Mouse (Mus musculus) megakaryocyte, embryonic 14.5 days (primary cell): ENCODE measurements around the gene Stac. TPM values are rescaled to one million over a fixed set of nuclear protein-coding genes. Genes with fewer than 3 reads are reported as not detected.
A peak's percentile ranks its signal among the peaks of the same experiment; 100 is the strongest.

Experiments
- H3K27me3 ChIP-seq: replicated peaks from 2 replicates; pipeline ENCODE3; 2012; ENCODE audit warnings: inconsistent platforms
- H3K36me3 ChIP-seq: replicated peaks from 2 replicates; pipeline ENCODE3; 2012; ENCODE audit warnings: low read length, inconsistent platforms, mixed read lengths
- H3K4me1 ChIP-seq: 2 replicates; pipeline ENCODE4 v1.6.1; 2012; ENCODE audit warnings: inconsistent platforms
- H3K4me3 ChIP-seq: replicated peaks from 2 replicates; pipeline ENCODE3; 2012; ENCODE audit warnings: moderate library complexity, mild to moderate bottlenecking, inconsistent platforms
- H3K9me3 ChIP-seq: 2 replicates; pipeline ENCODE4 v1.6.1; 2012; ENCODE audit warnings: inconsistent platforms
- FLI1 ChIP-seq: IDR thresholded peaks from 2 replicates; pipeline ENCODE4 v1.6.1; 2012; ENCODE audit warnings: low read length, inconsistent platforms, mixed read lengths
- GATA1 ChIP-seq: IDR thresholded peaks from 3 replicates; pipeline ENCODE4 v1.6.1; 2012; ENCODE audit warnings: mixed read lengths, low read length, inconsistent platforms, borderline replicate concordance
- polyA plus RNA-seq: library from polyadenylated mRNA; stranded (reverse); fragments of >175 nt; gene quantifications from 2 replicates; pipeline ENCODE4 v1.2.3, GENCODE M21; 2012; ENCODE audit warnings: low replicate concordance; ENCODE audit not compliant: insufficient read depth

The Stac gene
- polyA plus RNA-seq, 1 experiment: not detected

DNA sequence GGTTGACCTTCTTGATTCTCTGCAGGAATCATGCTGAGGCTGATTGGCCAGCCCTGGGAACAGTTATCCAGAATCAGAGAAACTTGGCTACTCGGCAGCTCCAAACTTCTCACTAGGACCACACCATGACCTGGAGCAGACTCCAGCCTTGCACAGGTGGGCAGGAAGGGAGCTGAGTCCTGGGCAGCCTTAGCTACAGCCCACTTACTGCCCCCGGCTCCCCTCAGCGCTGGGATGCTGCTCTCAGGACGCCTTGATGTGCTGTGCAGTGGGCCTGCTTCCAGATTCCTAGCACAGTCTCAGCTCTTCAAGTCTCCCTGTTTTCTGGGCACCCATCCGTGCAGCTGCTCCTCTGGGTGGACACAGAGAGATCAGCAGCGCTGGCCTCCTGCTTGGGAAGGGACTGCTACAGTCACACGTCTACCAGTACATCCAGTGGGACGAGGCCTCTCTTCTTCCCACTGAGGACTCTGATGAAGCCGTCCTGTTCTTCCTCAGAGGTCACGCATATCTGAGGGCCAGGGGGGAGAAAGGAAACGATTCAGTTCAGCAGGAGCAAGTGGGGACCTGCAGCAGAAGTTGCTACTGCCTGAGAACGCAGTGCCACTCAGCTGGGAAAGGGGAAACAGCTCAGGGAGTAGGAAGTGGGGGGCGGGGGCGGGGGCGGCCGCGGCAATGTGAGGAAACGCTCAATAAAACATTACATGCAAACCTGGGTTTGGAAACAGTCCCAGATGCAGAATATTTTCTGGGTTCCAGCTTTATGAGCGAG lies 127.7 kb downstream of the Stac start:
- Histone ChIP-seq H3K9me3 (peaks cover 21% of the 10 kb centered on the region), H3K27me3 (peaks cover 1% of the 10 kb centered on the region), H3K36me3 (no peaks in the 10 kb centered on the region), H3K4me3 (peak overlapping the region; percentile 21), H3K4me1 (no peaks in the 10 kb centered on the region; the same call in 1 of the 2 replicates)
- TF ChIP-seq GATA1: no peak
- no peak for TF ChIP-seq FLI1

DNA sequence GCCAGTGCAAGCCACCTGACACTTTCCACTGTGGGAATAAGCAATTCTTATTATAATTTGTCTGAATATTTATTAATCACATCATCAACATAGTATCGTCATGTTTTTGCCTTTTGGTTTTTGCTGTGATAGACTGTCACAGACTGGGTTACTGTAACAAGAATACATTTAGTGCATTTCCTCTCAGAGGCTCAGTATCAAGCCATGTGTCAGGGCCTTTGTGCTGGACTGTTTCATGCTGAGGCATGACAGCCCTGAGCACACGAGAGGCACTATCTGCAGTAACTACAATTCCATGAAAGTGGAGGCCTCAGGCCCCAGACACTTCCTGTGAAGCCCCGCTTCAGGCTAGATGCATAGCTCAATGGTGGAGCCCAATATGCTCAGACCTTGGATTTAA lies 133.4 kb downstream of the Stac start:
- no peak overlapping the region for H3K4me3 ChIP-seq
- no peaks in the 10 kb centered on the region for H3K36me3 ChIP-seq
- TF ChIP-seq FLI1 (no peak), GATA1 (no peak)
- peaks cover 5% of the 10 kb centered on the region; the same call in 1 of the 2 replicates for H3K9me3 ChIP-seq
- no peaks in the 10 kb centered on the region for H3K27me3 ChIP-seq
- no peaks in the 10 kb centered on the region for H3K4me1 ChIP-seq

DNA sequence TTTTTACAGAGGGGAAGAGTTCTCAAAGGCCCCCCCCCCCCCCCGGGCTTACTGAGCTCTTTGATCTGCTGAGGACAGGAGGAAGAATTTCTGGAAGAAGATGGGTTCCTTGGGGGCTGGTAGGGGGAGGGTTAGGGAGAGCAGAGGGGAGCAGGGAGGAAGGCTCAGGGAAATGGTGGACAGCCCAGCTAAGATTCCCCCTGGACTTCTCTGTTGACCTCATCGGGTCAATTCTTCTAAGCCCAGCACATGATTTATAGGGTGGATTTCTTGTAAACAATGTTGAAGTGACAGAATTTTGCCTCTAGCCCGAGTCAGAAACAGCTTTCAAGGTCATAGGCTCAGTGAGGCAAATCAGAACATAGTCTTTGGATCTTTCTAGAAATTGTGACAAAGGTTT lies 137.3 kb downstream of the Stac start:
- no peak overlapping the region for H3K4me3 ChIP-seq
- H3K27me3 ChIP-seq: no peaks in the 10 kb centered on the region
- TF ChIP-seq FLI1 (no peak), GATA1 (no peak)
- H3K36me3 ChIP-seq: no peaks in the 10 kb centered on the region
- no peaks in the 10 kb centered on the region for H3K9me3 ChIP-seq
- H3K4me1 ChIP-seq: no peaks in the 10 kb centered on the region

DNA sequence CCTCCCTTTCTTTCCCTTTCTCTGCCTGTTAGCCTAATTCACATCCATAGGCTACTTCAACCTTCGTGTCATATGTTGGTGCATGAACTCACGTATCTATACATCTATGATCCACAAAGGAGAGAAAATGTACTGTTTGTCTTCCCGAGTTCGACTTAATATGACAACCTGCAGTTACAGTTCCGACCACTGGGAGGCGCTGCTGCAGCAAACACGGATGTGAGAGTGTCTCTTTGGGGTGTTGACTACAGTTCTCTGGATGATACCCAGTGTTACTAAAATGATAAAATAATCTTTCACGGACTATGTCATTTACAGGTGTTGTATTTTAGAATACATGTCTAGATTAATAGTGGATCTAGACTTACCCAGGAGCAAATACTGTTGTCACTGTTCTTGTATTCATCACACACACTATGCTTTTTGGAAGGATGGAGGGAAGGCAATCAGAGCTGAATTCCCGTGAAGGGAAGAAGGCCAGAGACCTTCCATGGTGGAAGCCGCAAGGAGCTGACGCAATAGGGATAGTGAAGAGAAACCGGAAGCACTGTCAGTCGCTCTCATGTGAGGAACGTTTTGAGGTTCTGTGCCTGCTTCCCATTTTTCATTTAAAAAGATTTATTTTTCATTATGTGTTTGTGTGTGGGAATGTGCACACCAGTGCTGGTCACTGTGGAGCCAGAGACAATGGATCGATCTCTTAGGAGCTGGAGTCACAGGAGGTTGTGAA lies 138.5 kb downstream of the Stac start:
- TF ChIP-seq FLI1 (no peak), GATA1 (no peak)
- H3K36me3 ChIP-seq: no peaks in the 10 kb centered on the region
- H3K27me3 ChIP-seq: no peaks in the 10 kb centered on the region
- H3K4me1 ChIP-seq: no peaks in the 10 kb centered on the region
- H3K4me3 ChIP-seq: no peak overlapping the region
- H3K9me3 ChIP-seq: no peaks in the 10 kb centered on the region

DNA sequence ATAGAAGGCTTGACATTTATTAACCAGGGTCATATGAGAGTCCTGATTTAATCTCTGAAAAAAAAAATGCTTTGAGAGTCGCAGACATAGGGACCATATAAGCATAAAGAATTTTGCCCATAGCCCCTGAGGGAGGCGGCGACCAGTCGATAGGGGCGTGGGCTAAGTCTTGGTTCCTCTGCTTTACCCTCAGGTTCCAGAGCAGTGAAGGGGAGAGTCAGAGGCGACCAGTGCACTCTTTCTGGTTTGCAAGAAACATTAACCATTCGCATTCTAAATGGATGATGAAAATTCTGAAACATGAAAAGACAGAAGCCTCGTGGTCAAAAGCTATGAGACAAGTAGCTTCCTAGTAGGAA lies 139.2 kb downstream of the Stac start:
- no peaks in the 10 kb centered on the region for H3K27me3 ChIP-seq
- H3K36me3 ChIP-seq: no peaks in the 10 kb centered on the region
- TF ChIP-seq GATA1 (no peak), FLI1 (no peak)
- H3K4me1 ChIP-seq: no peaks in the 10 kb centered on the region
- H3K4me3 ChIP-seq: no peak overlapping the region
- no peaks in the 10 kb centered on the region for H3K9me3 ChIP-seq

DNA sequence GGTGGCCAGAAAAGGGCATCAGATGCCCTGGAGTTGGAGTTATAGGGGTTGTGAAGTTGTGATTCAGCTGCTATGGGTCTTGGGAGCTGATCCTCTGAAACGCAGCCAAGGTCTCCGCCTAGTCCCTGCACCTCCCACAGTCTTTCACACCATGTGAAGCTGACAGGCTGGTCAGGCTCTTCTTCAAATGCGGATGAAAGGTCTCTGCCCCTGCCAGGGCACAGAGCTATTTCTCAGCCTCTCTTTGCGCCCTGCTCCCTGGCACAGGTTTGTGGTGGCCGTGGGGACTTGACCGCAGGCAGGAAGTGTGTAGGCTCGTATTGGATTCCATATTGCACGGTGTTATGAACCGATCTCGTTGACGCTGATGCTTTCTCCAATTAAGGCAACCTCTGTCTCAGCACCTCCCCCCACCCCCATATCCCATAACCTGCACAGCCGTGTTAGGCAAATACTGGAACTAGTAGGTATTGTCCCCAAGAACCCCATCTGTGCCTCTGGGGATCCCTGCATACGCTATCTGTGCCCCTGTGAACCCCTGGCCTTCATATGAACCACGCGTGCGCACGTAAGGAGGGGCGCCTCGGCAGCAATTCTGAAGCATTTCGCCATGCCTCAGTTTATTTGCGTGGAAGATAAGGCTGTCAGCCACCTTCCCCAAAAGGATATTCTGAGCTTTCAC lies 139.7 kb downstream of the Stac start:
- Histone ChIP-seq H3K27me3 (no peaks in the 10 kb centered on the region), H3K9me3 (0 out of 2 replicates have a peak, but pooled peaks cover 2% of the 10 kb centered on the region), H3K4me1 (no peaks in the 10 kb centered on the region), H3K36me3 (no peaks in the 10 kb centered on the region), H3K4me3 (no peak overlapping the region)
- TF ChIP-seq GATA1 (no peak), FLI1 (no peak)

DNA sequence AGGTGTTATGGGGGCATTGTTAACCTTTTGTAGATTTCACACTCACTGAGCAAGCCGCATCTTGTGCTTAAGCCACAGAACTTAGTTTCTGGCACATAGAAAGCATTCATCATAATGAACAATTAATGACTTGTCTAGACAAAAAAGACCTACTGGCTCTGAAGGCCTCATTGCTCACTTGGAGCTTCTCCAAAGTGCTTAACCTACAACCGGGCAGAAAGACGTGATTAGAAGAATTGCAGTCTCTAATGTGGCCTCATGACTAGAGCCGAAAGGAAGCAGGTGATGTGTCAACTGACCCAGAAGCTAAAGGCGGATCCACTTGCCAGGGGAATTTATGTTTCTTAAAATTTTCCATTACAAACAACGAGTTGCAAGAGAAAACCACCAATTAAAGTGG lies 147.5 kb downstream of the Stac start:
- Histone ChIP-seq H3K27me3 (no peaks in the 10 kb centered on the region), H3K9me3 (peaks cover 22% of the 10 kb centered on the region), H3K4me1 (no peaks in the 10 kb centered on the region), H3K4me3 (no peak overlapping the region), H3K36me3 (no peaks in the 10 kb centered on the region)
- no peak for TF ChIP-seq GATA1
- TF ChIP-seq FLI1: no peak

DNA sequence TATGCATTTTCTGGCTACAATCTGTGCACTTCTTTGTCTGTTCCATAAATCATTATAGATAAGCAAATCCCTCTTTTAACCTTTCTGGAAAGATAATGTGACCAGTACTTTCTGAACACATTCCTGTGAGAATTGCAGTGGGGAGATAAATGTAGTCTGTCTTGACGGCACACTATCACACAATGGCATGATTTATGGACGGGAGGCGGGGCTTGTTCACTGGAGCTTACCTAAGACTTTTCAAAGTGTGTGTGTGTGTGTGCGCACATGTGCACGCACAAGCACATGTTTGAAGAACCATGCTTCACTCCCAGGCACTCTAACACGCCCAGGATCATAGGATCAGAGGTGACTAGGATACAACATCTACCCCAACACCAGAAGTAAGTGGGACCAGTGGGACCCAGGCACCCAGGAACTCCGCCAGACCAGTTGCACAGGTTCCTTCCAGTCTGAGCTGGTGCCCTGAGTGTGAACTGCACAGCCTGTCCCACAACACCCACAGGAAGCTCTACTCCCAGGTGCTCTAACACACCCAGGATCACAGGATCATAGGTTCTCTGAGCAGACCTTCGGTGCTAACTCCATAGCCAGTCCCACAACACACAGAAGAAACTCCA lies 154.6 kb downstream of the Stac start:
- Histone ChIP-seq H3K36me3 (no peaks in the 10 kb centered on the region), H3K4me3 (no peak overlapping the region), H3K4me1 (no peaks in the 10 kb centered on the region), H3K9me3 (peaks cover 9% of the 10 kb centered on the region; the same call in 1 of the 2 replicates), H3K27me3 (no peaks in the 10 kb centered on the region)
- TF ChIP-seq FLI1: no peak
- no peak for TF ChIP-seq GATA1

DNA sequence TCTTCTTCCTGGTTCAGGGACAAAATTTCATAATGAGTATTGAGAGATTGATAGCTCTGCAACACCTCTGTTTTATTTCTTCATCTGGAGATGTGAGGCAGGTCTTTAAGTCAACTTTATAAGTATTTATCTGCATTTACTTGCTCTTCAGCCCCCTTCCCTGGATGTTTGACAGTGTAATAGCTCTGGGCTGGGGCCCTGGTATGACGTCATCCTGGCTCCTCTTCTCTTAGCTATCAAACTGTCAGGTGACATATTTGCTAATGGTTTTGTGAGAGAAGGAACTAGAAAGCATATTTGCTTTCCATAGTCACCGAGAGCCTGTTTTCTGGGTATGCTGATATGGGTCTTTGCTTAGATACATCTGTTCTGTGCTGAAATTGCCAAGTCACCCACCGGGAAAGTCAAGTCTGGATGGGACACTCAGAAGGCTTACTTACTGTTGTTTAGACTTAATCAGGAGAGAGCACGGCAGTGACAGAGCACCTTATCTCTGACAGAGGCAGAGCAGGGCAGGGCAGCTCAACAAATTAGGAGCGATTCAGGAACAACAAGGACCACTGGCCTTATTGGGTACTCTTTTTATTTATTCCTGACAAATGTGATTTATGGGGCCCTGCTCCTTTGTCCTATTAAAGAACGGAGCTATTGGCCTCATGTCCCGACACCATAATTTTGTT lies 155.3 kb downstream of the Stac start:
- no peaks in the 10 kb centered on the region for H3K36me3 ChIP-seq
- H3K4me1 ChIP-seq: no peaks in the 10 kb centered on the region
- H3K4me3 ChIP-seq: no peak overlapping the region
- H3K9me3 ChIP-seq: peaks cover 9% of the 10 kb centered on the region; the same call in 1 of the 2 replicates
- no peak for TF ChIP-seq GATA1
- no peak for TF ChIP-seq FLI1
- H3K27me3 ChIP-seq: no peaks in the 10 kb centered on the region
